Comparison of ENCODE assay signal across 8 mouse cellular contexts in genomic region chr6:38876071-38876911, GRCm38 (mm10). TPM values are rescaled to one million over a fixed set of nuclear protein-coding genes. Genes with fewer than 3 reads are reported as not detected.
A peak's percentile ranks its signal among the peaks of the same experiment; 100 is the strongest.
DNase-seq lines count a peak whose midpoint lies in the region; ATAC-seq and TF ChIP-seq lines count a peak whose summit lies in the region.

Hipk2 (minus strand) TSS chr6:38876165.

- TF ChIP-seq POLR2A in embryonic fibroblast, embryonic 13.5 days (IDR thresholded peaks at IDR 0.05; ENCODE audit: low read depth, low read length) = peak; percentile 4

- H3K27ac ChIP-seq in embryonic fibroblast, embryonic 13.5 days (ENCODE audit: insufficient read depth, low read length) = peak within 1 kb of the TSS; percentile 87
- peak within 1 kb of the TSS; percentile 95 for H3K27ac ChIP-seq in limb, embryonic 15.5 days
- peak within 1 kb of the TSS; percentile 95 for H3K27ac ChIP-seq in midbrain, postnatal 0 days (ENCODE audit: low read depth, low read length)

- peak within 1 kb of the TSS; percentile 96 for H3K9ac ChIP-seq in limb, embryonic 15.5 days
- H3K9ac ChIP-seq in midbrain, postnatal 0 days (replicated peaks; ENCODE audit: low read length, poor library complexity, severe bottlenecking) = peak within 1 kb of the TSS; percentile 99

- TF ChIP-seq CTCF in embryonic fibroblast, embryonic 13.5 days (IDR thresholded peaks at IDR 0.05; ENCODE audit: borderline replicate concordance, insufficient read depth, low read length) = no peak
- TF ChIP-seq CTCF in midbrain, postnatal 0 days (IDR thresholded peaks at IDR 0.05) = peak; percentile 34; the same call in 1 of the 2 replicates

- H3K27me3 ChIP-seq in limb, embryonic 15.5 days = no peaks in the 10 kb centered on the region
- H3K27me3 ChIP-seq in midbrain, postnatal 0 days (ENCODE audit: insufficient read depth, low read length) = no peaks in the 10 kb centered on the region

- H3K4me2 ChIP-seq in limb, embryonic 15.5 days = peak within 1 kb of the TSS; percentile 72
- peak within 1 kb of the TSS; percentile 68 for H3K4me2 ChIP-seq in midbrain, postnatal 0 days (ENCODE audit: low read depth, low read length, poor library complexity, severe bottlenecking)

- peaks cover 16% of the 10 kb centered on the region for H3K4me1 ChIP-seq in embryonic fibroblast, embryonic 13.5 days (ENCODE audit: control insufficient read depth, insufficient read depth, low read length)
- H3K4me1 ChIP-seq in limb, embryonic 15.5 days = peaks cover 12% of the 10 kb centered on the region
- peaks cover 7% of the 10 kb centered on the region; the same call in 1 of the 2 replicates for H3K4me1 ChIP-seq in midbrain, postnatal 0 days (ENCODE audit: insufficient read depth, low read length)

- peak within 1 kb of the TSS; percentile 92 for H3K4me3 ChIP-seq in embryonic fibroblast, embryonic 13.5 days (ENCODE audit: insufficient read depth, low read length)
- peak within 1 kb of the TSS; percentile 98 for H3K4me3 ChIP-seq in limb, embryonic 15.5 days
- peak within 1 kb of the TSS; percentile 99 for H3K4me3 ChIP-seq in midbrain, postnatal 0 days (ENCODE audit: low read depth, low read length)

- no peaks in the 10 kb centered on the region for H3K9me3 ChIP-seq in limb, embryonic 15.5 days
- no peaks in the 10 kb centered on the region for H3K9me3 ChIP-seq in midbrain, postnatal 0 days (ENCODE audit: low read length)

- peak; percentile 90 for ATAC-seq in limb, embryonic 15.5 days (ENCODE audit: insufficient number of reproducible peaks, low FRiP score, low TSS enrichment, low read depth)
- peak; percentile 90 for ATAC-seq in midbrain, postnatal 0 days (ENCODE audit: low FRiP score)

- WGBS in limb, embryonic 15.5 days = under 1% methylated on average over 87 of the region's 108 CpGs
- 1% methylated on average over 36 of the region's 108 CpGs for WGBS in midbrain, postnatal 0 days

- H3K36me3 ChIP-seq in limb, embryonic 15.5 days = no peaks in the 10 kb centered on the region
- H3K36me3 ChIP-seq in midbrain, postnatal 0 days (ENCODE audit: insufficient read depth, low read length) = no peaks in the 10 kb centered on the region

- peak; percentile 81 to 86 for DNase-seq in B cell, adult 2 months
- peak; percentile 91 for DNase-seq in brain, adult 2 months (ENCODE audit: low read depth, low spot score)
- DNase-seq in heart, adult 9 months (ENCODE audit: low spot score in 2 of 2) = peak; percentile 80 to 83
- DNase-seq in kidney, adult 9 months = peak; percentile 81
- DNase-seq in midbrain, postnatal 0 days (ENCODE audit: low spot score) = peak; percentile 94
- peak; percentile 64 to 78 for DNase-seq in spleen, postnatal 14 days (ENCODE audit: low spot score in 2 of 2)

RNA-seq across cellular contexts. Expression of gene Hipk2, which starts in this region (rescaled TPM):
- 33.1 and 45.6 TPM in 2 replicates for polyA plus RNA-seq in embryonic fibroblast, embryonic 13.5 days (2011; ENCODE audit: insufficient read length, low read depth, missing spikeins)
- 12.9 and 13.9 TPM in 2 replicates for polyA plus RNA-seq in limb, embryonic 15.5 days (2015; fragmentation: Nextera tagmentation; extraction: Ambion mirVana)
- 64.7 and 71.0 TPM in 2 replicates for total RNA-seq in midbrain, postnatal 0 days (2014; rRNA removed)
- polyA plus RNA-seq in midbrain, postnatal 0 days (2015; fragmentation: Nextera tagmentation; extraction: Ambion mirVana) = 22.0 and 24.3 TPM in 2 replicates

Comparison
In these comparisons a context has a peak if more than half of its experiments do, and no peak if none do; other contexts are left out.
1. Peak in every context shown above with its lines: DNase-seq, ATAC-seq, H3K4me3 ChIP-seq and H3K27ac ChIP-seq.